Mouse (Mus musculus): ENCODE data around the gene Tspan18.

The Tspan18 gene

DNA sequence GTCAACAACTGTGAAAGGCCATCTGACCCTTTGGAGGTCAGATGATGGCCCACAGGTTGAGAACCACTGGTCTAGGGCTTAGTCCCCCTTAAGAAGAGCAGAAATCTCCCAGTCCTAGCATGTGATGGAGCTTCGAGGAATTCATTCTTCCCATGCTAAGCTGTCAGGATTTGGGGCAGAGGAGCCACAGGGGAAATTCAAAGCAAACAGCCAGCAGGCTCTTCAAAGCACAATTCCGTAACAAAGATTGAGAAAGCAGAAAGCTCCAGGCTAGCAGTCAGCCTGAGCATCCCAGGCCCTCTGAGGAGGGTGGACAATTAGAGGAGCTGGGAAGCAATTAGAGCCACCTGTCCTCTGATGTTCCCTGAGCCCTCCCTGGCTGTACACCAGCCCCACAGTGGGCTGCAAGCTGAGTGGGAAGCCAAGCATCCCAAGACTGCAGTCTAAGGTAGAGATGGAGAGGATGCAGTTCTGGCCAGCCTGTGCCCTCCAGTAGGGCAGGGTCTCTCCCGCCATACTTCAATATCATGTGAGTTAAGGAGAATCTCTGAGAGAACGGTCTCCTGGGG is 173.8 kb downstream of the Tspan18 start:
- DNase-seq (ENCODE audit: low spot score in 2 of 2), result no peak

DNA sequence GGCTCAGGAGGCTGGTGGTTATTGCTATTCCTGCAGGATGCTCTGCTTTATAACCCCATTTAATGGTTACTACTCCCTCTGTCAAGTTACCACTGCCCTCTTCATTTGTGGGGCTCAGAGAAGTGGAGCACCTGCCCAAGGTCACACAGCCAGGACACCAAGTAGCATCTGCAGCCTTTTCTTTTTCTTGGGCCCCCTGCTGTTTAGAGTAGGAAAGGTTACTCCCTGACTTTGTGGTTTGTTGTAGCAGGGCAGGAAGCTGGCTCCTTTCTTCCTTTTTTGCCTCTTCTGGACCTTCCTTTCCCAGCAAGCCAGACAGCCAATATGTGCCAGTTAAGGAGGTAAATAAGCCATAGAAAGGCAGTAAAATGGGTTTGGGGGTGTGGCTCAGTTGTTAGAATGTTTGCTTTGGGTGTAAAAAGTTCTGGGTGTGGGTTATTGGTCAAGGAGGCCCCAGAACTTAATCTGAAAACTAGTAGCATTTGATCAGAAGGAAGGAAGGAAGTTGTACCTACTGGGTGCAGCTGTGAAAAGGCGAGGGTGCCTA is 179.7 kb downstream of the Tspan18 start:
- no peak for DNase-seq (ENCODE audit: low spot score in 2 of 2)

DNA sequence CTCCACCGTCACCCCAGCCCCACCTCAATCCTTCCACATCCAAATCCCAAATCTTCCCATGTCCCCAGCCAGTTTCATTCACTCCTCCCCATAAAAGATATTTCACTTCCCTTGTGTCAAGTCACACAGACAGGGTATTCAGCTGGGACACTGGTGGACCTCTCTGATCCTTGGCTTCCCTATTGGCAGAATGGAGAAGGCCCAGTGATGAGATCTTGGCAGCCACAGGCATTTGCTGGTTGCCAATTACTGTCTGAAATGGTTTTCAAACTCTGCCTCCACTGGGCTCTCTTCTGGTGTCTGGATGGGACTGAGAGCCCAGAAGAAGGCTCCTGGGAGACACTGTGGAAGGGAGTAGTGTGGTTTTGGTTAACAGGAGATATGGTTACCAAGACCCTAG is 180.5 kb downstream of the Tspan18 start:
- no peak for DNase-seq (ENCODE audit: low spot score in 2 of 2)

DNA sequence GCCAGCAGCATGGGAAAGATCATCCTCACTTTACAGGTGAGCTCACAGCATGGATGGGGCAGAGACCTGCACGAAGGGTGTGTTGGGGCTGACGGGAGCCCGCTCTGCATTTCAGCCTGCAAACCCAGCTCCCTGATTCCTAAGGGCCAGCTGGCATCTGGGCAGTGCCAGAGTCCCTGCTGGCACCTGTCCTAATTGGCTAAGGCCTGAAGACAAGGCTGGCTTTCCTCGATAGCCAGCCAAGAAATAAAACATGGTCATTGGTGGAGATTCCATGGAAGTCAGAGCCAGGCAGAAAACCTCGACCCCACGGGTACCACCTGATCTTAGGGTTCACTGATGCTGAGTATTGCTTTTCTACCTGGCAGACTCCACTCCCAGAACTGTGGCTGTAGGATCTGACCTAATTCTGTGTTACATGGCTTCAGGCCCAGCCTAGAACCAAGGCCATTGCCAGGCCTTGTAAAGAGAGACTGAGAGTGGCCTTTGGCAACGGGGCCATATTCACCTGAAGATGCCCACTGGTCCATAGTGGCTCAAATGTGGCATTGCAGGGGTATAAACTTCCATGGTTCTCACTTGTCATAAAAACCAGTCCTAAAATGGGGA is 181.3 kb downstream of the Tspan18 start:
- DNase-seq (ENCODE audit: low spot score in 2 of 2), result peak in 1 of 2 experiments; percentile 25

DNA sequence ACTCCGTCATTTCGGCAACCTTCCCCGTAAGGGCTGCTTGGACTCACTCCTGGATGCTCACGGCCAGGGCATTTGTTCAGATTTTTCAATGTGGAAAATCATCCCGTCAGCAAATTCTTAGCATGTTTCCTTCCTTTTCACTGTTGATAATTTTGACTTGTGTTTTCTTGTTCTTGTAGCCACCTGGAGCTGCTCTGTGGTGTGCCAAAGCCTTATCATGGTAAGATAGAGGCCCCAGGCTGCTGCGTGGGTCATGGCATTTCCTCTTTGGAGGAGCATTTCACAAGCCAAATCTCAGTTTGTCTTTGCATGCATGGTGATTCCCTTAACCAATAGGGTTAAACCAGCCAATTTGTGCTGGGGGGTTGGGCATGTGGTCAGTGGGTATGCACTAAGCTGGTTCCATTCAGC is 182.1 kb downstream of the Tspan18 start:
- no peak for DNase-seq (ENCODE audit: low spot score in 2 of 2)
